Mouse (Mus musculus) heart, embryonic 14.5 days (tissue): ENCODE data around the gene Fbxo27. TPM values are rescaled to one million over a fixed set of nuclear protein-coding genes. Genes with fewer than 3 reads are reported as not detected.
"Not testable (repeated sequence)": the region's sequence is repeated elsewhere in the genome, so short reads cannot be mapped to it uniquely, and the experiment has no call there.

Experiments
- ATAC-seq: fragments of 200-750 bp; cut with Nextera tagmentation; 2 replicates; pipeline ENCODE4 v1.8.0; 2017; ENCODE audit warnings: low read depth, moderate TSS enrichment; ENCODE audit not compliant: insufficient number of reproducible peaks, insufficient read depth, low FRiP score
- H3K27ac ChIP-seq, 2 experiments: fragments of 200-500 bp in 1 of 2; fragments of 300-500 bp in 1 of 2; sonication (generic) in 1 of 2; replicated peaks in 1 of 2; 2 replicates each; pipeline ENCODE4 v1.5.1; 2012 to 2014; ENCODE audit warnings: low read depth in 2 of 2, low read length in 2 of 2, control low read depth in 1 of 2, mild to moderate bottlenecking in 1 of 2, mixed read lengths in 1 of 2; ENCODE audit not compliant: control insufficient read depth in 1 of 2, insufficient read depth in 1 of 2
- H3K27me3 ChIP-seq: fragments of 300-500 bp; sonication (generic); 2 replicates; pipeline ENCODE4 v1.6.1; 2014; ENCODE audit warnings: mild to moderate bottlenecking, low read length, control low read depth; ENCODE audit not compliant: control insufficient read depth, insufficient read depth
- H3K36me3 ChIP-seq: fragments of 300-500 bp; sonication (generic); 2 replicates; pipeline ENCODE4 v1.6.1; 2014; ENCODE audit warnings: mild to moderate bottlenecking, control low read depth, low read length, mixed read lengths; ENCODE audit not compliant: control insufficient read depth, insufficient read depth
- H3K4me1 ChIP-seq, 2 experiments: fragments of 200-500 bp in 1 of 2; fragments of 300-500 bp in 1 of 2; sonication (generic) in 1 of 2; 2 replicates each; pipeline ENCODE4 v1.6.1; 2012 to 2014; ENCODE audit warnings: low read length in 2 of 2, control low read depth in 1 of 2, mixed read lengths in 1 of 2; ENCODE audit not compliant: control insufficient read depth in 2 of 2, insufficient read depth in 2 of 2
- H3K4me2 ChIP-seq: fragments of 300-500 bp; sonication (generic); 2 replicates; pipeline ENCODE4 v1.6.1; 2014; ENCODE audit warnings: mild to moderate bottlenecking, low read length
- H3K4me3 ChIP-seq, 2 experiments: fragments of 200-500 bp in 1 of 2; fragments of 300-500 bp in 1 of 2; sonication (generic) in 1 of 2; 2 replicates each; pipeline ENCODE4 v1.5.1; 2012 to 2014; ENCODE audit warnings: low read length in 2 of 2, mild to moderate bottlenecking in 2 of 2, control low read depth in 1 of 2, low read depth in 1 of 2, moderate library complexity in 1 of 2; ENCODE audit not compliant: control insufficient read depth in 1 of 2, insufficient read depth in 1 of 2
- H3K9ac ChIP-seq: fragments of 300-500 bp; sonication (generic); 2 replicates; pipeline ENCODE4 v1.6.1; 2014; ENCODE audit warnings: mild to moderate bottlenecking, low read length
- H3K9me3 ChIP-seq: fragments of 300-500 bp; sonication (generic); 2 replicates; pipeline ENCODE4 v1.6.1; 2016; ENCODE audit warnings: low read length, control low read depth; ENCODE audit not compliant: control insufficient read depth
- WGBS: fragments of 180-500 bp; shearing (Covaris S2); extraction: QIAGEN DNeasy Blood & Tissue Kit; methylation state at CpG from one replicate; pipeline ENCODE4 v1.1.7; 2014; 5-methylcytosine and 5-hydroxymethylcytosine counted together
- polyA plus RNA-seq: library from polyadenylated mRNA; unstranded; fragments of >200 nt; fragmentation: Nextera tagmentation; extraction: Ambion mirVana; gene quantifications from 2 replicates; pipeline ENCODE4 v1.2.1, GENCODE M21; 2014

Gene Fbxo27
- polyA plus RNA-seq, 1 experiment from 2014 or later, result 4.2 TPM

DNA sequence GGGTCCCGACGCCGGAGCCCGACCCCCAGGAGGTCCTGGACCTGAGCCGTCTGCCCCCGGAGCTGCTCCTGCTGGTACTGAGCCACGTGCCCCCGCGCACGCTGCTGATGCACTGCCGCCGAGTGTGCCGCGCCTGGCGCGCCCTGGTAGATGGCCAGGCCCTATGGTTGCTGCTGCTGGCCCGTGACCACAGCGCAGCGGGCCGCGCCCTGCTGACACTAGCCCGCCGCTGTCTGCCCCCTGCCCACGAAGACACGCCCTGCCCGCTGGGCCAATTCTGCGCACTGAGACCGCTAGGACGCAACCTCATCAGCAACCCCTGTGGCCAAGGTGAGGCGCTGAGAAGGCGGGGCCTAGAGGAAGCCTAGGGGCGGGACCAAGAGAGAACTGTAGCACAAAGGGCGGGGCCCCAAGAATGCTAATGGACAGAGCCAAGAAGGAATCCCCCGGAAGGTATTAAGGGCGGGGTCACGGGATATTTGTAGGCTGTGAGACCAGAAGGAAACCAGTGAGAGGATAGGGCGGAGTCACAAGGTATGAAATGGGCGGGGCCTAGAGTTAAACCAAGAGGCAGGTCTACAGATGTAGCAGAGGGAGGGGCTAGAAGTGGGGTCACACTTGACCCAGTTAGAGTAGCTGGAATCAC, 795 bp downstream of the Fbxo27 start:
- H3K9ac ChIP-seq, result peak overlapping the region; percentile 69
- H3K36me3 ChIP-seq, result no peaks in the 10 kb centered on the region
- peak overlapping the region; percentile 92 for H3K4me2 ChIP-seq
- peak; percentile 68 for ATAC-seq
- no peak overlapping the region for H3K27ac ChIP-seq
- peaks cover 0 to 3% of the 10 kb centered on the region in 2 experiments; a peak in 1 of 4 replicates for H3K4me1 ChIP-seq
- under 1% methylated on average over 34 of the region's 38 CpGs for WGBS
- peaks cover 15% of the 10 kb centered on the region for H3K27me3 ChIP-seq
- H3K9me3 ChIP-seq, result no peaks in the 10 kb centered on the region
- H3K4me3 ChIP-seq, result peak overlapping the region; percentile 43 to 52

- no peak overlapping the region for H3K9ac ChIP-seq
- no peak overlapping the region for H3K27ac ChIP-seq
- peaks cover 0 to 3% of the 10 kb centered on the region in 2 experiments; a peak in 1 of 4 replicates for H3K4me1 ChIP-seq
- H3K36me3 ChIP-seq, result no peaks in the 10 kb centered on the region
- no peak overlapping the region for H3K4me3 ChIP-seq
- WGBS, result 16% methylated on average over 14 of the region's 14 CpGs
- H3K4me2 ChIP-seq, result no peak overlapping the region
- no peaks in the 10 kb centered on the region for H3K9me3 ChIP-seq
- ATAC-seq, result no peak
- peaks cover 15% of the 10 kb centered on the region for H3K27me3 ChIP-seq
Observed at GRCm38 (mm10) chr7:28694423-28694822, 1.8 kb downstream of the Fbxo27 start.

GRCm38 (mm10) chr7:28694966-28695511, 2.4 kb downstream of the Fbxo27 start:
- no peak overlapping the region for H3K4me3 ChIP-seq
- peaks cover 15% of the 10 kb centered on the region for H3K27me3 ChIP-seq
- no peaks in the 10 kb centered on the region for H3K36me3 ChIP-seq
- no peak for ATAC-seq
- H3K27ac ChIP-seq, result no peak overlapping the region
- peaks cover 0 to 3% of the 10 kb centered on the region in 2 experiments; a peak in 1 of 4 replicates for H3K4me1 ChIP-seq
- H3K9ac ChIP-seq, result no peak overlapping the region
- no peak overlapping the region for H3K4me2 ChIP-seq
- H3K9me3 ChIP-seq, result no peaks in the 10 kb centered on the region
- 59% methylated on average over 8 of the region's 8 CpGs for WGBS

DNA sequence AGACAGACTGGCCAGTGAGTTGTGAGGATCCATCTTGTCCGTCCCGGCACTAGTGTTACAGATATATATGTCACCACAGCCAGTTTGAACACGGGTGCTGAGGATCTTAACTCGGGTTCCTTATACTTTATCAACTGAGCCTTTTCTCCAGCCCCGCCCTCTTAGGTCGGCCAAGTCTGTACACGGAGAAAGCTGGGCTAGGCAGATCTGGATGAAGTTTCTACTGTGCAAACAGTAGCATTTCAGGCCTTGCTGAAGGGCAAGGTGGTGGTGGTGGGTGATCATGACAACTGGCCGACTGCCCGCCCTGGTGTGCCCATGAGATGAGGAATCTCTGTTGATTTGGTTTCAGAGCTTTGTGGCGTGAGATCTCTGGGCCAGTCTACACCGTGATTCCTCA, 4.6 kb downstream of the Fbxo27 start:
- H3K4me2 ChIP-seq, result no peak overlapping the region
- H3K9ac ChIP-seq, result no peak overlapping the region
- no peak overlapping the region for H3K27ac ChIP-seq
- H3K4me1 ChIP-seq, result peaks cover 0 to 3% of the 10 kb centered on the region in 2 experiments; a peak in 1 of 4 replicates
- peaks cover 5% of the 10 kb centered on the region for H3K9me3 ChIP-seq
- no peak overlapping the region for H3K4me3 ChIP-seq
- no peaks in the 10 kb centered on the region for H3K36me3 ChIP-seq
- ATAC-seq, result no peak
- peaks cover 15% of the 10 kb centered on the region for H3K27me3 ChIP-seq
- WGBS, result 81% methylated on average over 11 of the region's 11 CpGs

DNA sequence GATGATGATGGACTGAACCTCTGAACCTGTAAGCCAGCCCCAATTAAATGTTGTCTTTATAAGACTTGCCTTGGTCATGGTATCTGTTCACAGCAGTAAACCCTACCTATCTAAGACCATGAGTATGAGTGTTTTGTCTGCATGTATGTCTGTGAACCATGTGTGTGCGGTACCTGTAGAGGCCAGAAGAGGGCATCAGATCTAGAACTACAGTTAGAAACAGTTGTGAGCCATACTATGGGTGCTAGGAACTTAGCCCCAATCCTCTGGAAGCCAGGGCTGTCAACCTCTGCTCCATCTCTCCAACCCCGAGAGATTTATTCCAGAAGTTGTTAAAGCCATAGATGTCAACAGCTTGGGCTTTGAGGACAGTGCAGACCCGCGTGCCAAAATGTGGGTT, 7.6 kb downstream of the Fbxo27 start:
- no peak overlapping the region for H3K27ac ChIP-seq
- no peaks in the 10 kb centered on the region for H3K4me1 ChIP-seq
- H3K27me3 ChIP-seq, result no peaks in the 10 kb centered on the region
- no peak overlapping the region for H3K4me2 ChIP-seq
- H3K4me3 ChIP-seq, result no peak overlapping the region
- no peak overlapping the region for H3K9ac ChIP-seq
- H3K36me3 ChIP-seq, result no peaks in the 10 kb centered on the region
- no peak for ATAC-seq
- WGBS, result 95% methylated on average over 4 of the region's 4 CpGs
- peaks cover 5% of the 10 kb centered on the region for H3K9me3 ChIP-seq

DNA sequence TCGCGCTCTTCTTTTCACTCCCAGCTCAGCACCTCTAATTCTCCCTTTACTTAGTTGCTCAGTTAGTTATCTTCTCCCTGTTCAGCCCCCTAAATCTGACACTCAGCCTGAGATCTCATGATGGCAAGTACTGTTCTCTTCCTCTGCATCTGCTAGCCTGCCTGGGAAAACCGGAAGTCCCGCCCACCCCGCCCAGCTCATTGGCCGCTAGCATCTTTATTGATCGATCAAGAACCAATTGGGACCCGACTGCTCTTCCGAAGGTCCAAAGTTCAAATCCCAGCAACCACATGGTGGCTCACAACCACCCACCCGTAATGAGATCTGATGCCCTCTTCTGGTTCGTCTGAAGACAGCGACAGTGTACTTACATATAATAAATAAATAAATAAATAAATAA, 8.7 kb downstream of the Fbxo27 start:
- not testable (repeated sequence) for H3K4me3 ChIP-seq, H3K27me3 ChIP-seq, H3K36me3 ChIP-seq, H3K4me2 ChIP-seq, H3K9ac ChIP-seq, H3K4me1 ChIP-seq, ATAC-seq, H3K27ac ChIP-seq, H3K9me3 ChIP-seq
- 92% methylated on average over 12 of the region's 12 CpGs for WGBS

GRCm38 (mm10) chr7:28702601-28703143, 10.0 kb downstream of the Fbxo27 start:
- no peak for ATAC-seq
- no peak overlapping the region for H3K4me3 ChIP-seq
- no peak overlapping the region for H3K9ac ChIP-seq
- peaks cover 5% of the 10 kb centered on the region for H3K9me3 ChIP-seq
- no peaks in the 10 kb centered on the region for H3K36me3 ChIP-seq
- WGBS, result 67% methylated on average over 9 of the region's 9 CpGs
- no peak overlapping the region for H3K4me2 ChIP-seq
- no peaks in the 10 kb centered on the region for H3K4me1 ChIP-seq
- no peak overlapping the region for H3K27ac ChIP-seq
- no peaks in the 10 kb centered on the region for H3K27me3 ChIP-seq
